Mouse (Mus musculus) liver, adult 2 months (tissue): ENCODE data around the gene Lman2.

ENCODE experiments used
- CTCF ChIP-seq: fragments of 200-500 bp; IDR thresholded peaks from 2 replicates; pipeline ENCODE4 v1.5.1; 2011; ENCODE audit warnings: low read depth, low read length, control low read depth
- POLR2A ChIP-seq: fragments of 200-500 bp; IDR thresholded peaks from 2 replicates; pipeline ENCODE4 v1.6.1; 2011; ENCODE audit warnings: low read length, control low read depth; ENCODE audit not compliant: insufficient read depth; ENCODE audit errors: extremely low read depth

DNA sequence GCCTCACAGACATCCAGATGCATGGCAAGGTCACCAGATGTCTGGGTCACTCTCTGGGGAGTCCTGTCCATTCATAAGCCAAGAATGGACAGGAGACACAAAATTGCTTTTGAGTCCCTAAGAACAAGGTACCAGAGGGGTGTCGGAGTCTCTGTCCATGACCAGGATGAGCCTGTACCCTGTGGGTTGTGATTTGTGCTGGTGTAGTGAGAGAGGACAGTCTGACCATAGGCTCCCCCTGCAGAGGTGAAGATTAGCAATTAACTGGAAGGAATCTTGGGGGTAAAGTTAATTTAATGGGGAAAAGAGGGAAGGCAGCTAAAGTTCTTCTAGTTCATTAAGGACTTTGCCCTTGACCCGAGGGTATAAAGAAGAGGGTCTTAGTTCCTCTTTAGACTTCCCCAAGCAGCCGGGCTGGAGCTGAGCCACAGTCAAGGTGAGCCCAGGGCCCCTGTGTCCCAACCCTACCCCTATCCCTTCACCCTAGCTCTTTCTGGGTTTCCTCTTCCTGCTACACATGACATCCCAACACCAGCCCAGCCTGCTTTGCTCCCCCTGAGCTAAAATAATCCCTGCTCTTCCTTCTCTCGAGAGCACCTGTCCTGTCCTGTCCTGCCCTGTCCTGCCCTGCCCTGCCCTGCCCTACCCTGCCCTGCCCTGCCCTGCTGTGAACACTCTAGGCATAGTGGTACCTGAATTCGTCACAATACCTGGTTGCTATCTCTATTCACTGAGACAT, 36.9 kb upstream of the Lman2 start:
- no peak for TF ChIP-seq CTCF
- TF ChIP-seq POLR2A: no peak
